Mouse (Mus musculus) MEL (cell line): ENCODE data around the gene Kif5a.

Source experiments
- BHLHE40 ChIP-seq: IDR thresholded peaks from 2 replicates; pipeline ENCODE4 v1.6.1; 2012; ENCODE audit warnings: low read depth, mild to moderate bottlenecking, inconsistent platforms, low read length, improper control_type of control experiment, borderline replicate concordance
- CHD2 ChIP-seq: IDR thresholded peaks from 2 replicates; pipeline ENCODE4 v1.6.1; 2011; ENCODE audit warnings: low read length, improper control_type of control experiment
- CTCF ChIP-seq, 3 experiments: IDR thresholded peaks in 2 of 3; conservative IDR thresholded peaks in 1 of 3; 2 replicates each; pipeline ENCODE4 v1.5.1; 2011 to 2012; ENCODE audit warnings: low read length in 3 of 3, low read depth in 2 of 3, mild to moderate bottlenecking in 2 of 3, improper control_type of control experiment in 1 of 3, inconsistent platforms in 1 of 3, mixed read lengths in 1 of 3, moderate library complexity in 1 of 3; ENCODE audit not compliant: control insufficient read depth in 1 of 3, insufficient read depth in 1 of 3, poor library complexity in 1 of 3, severe bottlenecking in 1 of 3
- E2F4 ChIP-seq: IDR thresholded peaks from 2 replicates; pipeline ENCODE4 v1.6.1; 2011; ENCODE audit warnings: low read depth, low read length, improper control_type of control experiment, borderline replicate concordance
- EP300 ChIP-seq, 2 experiments: IDR thresholded peaks; 2 replicates each; pipeline ENCODE4 v1.6.1; 2011; ENCODE audit warnings: improper control_type of control experiment in 2 of 2, low read length in 2 of 2, low read depth in 1 of 2, mild to moderate bottlenecking in 1 of 2
- JUND ChIP-seq: IDR thresholded peaks from 2 replicates; pipeline ENCODE4 v1.6.1; 2011; ENCODE audit warnings: low read depth, mild to moderate bottlenecking, improper control_type of control experiment, low read length
- MAZ ChIP-seq: IDR thresholded peaks from 2 replicates; pipeline ENCODE4 v1.6.1; 2012; ENCODE audit warnings: low read depth, mild to moderate bottlenecking, inconsistent platforms, low read length, improper control_type of control experiment
- POLR2A ChIP-seq, 2 experiments: IDR thresholded peaks; 2 replicates each; pipeline ENCODE4 v1.6.1; 2011 to 2012; ENCODE audit warnings: low read length in 2 of 2, mild to moderate bottlenecking in 2 of 2, control low read depth in 1 of 2, improper control_type of control experiment in 1 of 2, low read depth in 1 of 2, moderate library complexity in 1 of 2; ENCODE audit not compliant: control insufficient read depth in 1 of 2, insufficient read depth in 1 of 2, poor library complexity in 1 of 2
- POLR2AphosphoS5 ChIP-seq: IDR thresholded peaks from 2 replicates; pipeline ENCODE4 v1.6.1; 2012; ENCODE audit warnings: low read depth, borderline replicate concordance, mild to moderate bottlenecking, inconsistent platforms, low read length, moderate library complexity, mixed read lengths
- RCOR1 ChIP-seq: IDR thresholded peaks from 2 replicates; pipeline ENCODE4 v1.6.1; 2012; ENCODE audit warnings: low read depth, mild to moderate bottlenecking, inconsistent platforms, low read length, improper control_type of control experiment
- TAL1 ChIP-seq: IDR thresholded peaks from 2 replicates; pipeline ENCODE4 v1.6.1; 2012; ENCODE audit warnings: mild to moderate bottlenecking, inconsistent platforms, low read length, moderate library complexity, mixed read lengths
- ZC3H11A ChIP-seq: IDR thresholded peaks from 2 replicates; pipeline ENCODE4 v1.6.1; 2012; ENCODE audit warnings: low read depth, mild to moderate bottlenecking, inconsistent platforms, low read length, improper control_type of control experiment
- ZMIZ1 ChIP-seq: IDR thresholded peaks from 2 replicates; pipeline ENCODE4 v1.6.1; 2012; ENCODE audit warnings: low read depth, mild to moderate bottlenecking, inconsistent platforms, low read length, improper control_type of control experiment, moderate library complexity

DNA sequence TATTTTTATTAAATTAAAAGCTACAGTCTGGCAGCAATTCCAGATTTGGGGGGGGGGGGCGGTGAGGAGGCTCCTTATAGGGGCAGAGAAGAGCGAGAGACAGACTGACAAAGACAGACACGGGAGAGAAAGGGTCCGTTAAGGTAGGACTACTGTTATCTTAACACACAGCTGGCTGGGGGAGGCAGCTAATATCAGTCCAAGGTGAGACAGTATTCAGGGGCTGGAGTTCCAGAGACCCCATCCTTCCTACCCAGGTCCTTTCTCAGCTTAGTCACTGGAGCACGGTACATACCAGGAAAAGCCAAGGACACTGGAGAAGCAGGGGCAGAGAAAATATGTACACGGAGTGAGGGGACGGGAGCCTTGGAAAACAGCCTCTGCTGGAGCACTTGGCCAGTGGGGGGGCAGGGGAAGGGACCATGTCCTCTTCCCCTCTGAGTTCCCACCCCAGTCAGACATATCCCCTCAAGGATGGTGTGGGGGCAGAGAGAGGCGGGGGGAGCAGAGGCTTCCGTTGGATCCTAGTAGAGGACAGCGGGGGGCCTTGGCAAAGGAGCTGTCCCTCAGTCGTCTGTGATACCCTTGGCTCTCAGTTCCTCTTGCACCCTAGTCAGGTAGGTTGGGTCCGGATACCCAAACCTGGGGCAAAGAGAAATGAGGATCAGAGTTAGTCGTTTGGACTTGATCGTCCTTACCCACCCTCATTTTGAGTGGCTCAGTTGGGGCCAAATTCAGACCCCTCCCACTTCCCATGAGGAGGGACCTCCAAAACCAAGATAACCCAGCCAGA is 72.6 kb downstream of the Kif5a start:
- TF ChIP-seq E2F4 (no peak), CTCF (IDR thresholded peaks at IDR 0.05 in 2 of 3, conservative IDR thresholded peaks at IDR 0.05 in 1 of 3; ENCODE audit: control insufficient read depth in 1 of 3, insufficient read depth in 1 of 3, low read depth in 2 of 3, low read length in 3 of 3, poor library complexity in 1 of 3, severe bottlenecking in 1 of 3) (no peak), POLR2AphosphoS5 (no peak), POLR2A (IDR thresholded peaks at IDR 0.05; ENCODE audit: control insufficient read depth in 1 of 2, insufficient read depth in 1 of 2, low read depth in 1 of 2, low read length in 2 of 2, poor library complexity in 1 of 2) (peak in 1 of 2 experiments; percentile 33; a peak in 1 of 4 replicates), MAZ (peak; percentile 50), TAL1 (peak; percentile 83), ZC3H11A (no peak), BHLHE40 (no peak), CHD2 (no peak), ZMIZ1 (no peak), JUND (no peak), EP300 (IDR thresholded peaks at IDR 0.05; ENCODE audit: low read depth in 1 of 2, low read length in 2 of 2) (peak; percentile 32 to 65; a peak in 3 of 4 replicates), RCOR1 (no peak)
